Mouse (Mus musculus) adrenal gland, adult 10 weeks (tissue): ENCODE measurements around the gene Lrrc8c. TPM values are rescaled to one million over a fixed set of nuclear protein-coding genes. Genes with fewer than 3 reads are reported as not detected.

Source experiments
- polyA plus RNA-seq: library from polyadenylated mRNA; stranded (reverse); fragments of 350-450 nt; fragmentation: Illumina TruSeq; extraction: RNeasy Lipid Tissue Mini Kit (QIAGEN cat#74804); gene quantifications from one replicate; pipeline ENCODE4 v1.2.3, GENCODE M21; 2014; ENCODE audit warnings: low read depth, low replicate concordance

Gene Lrrc8c
- polyA plus RNA-seq, result 28.1 TPM

GRCm38 (mm10) chr5:105519096-105519975, at the start of gene Lrrc8c:
TSS of gene Lrrc8c (plus strand) at chr5:105519388.

Other genes with a start within 250 kb of the Lrrc8c start
- 0.87 TPM for gene Gm43302, start 225.7 kb upstream of the Lrrc8c start, polyA plus RNA-seq
- 52.2 TPM for gene Gbp6, start 225.7 kb upstream of the Lrrc8c start, polyA plus RNA-seq
- 241 TPM for gene Lrrc8b, start 103.6 kb upstream of the Lrrc8c start, polyA plus RNA-seq
- gene Lrrc8d, start 180.6 kb downstream of the Lrrc8c start, polyA plus RNA-seq, result 63.2 TPM